Comparison of ENCODE assay signal across 22 mouse cellular contexts in the genomic region with DNA sequence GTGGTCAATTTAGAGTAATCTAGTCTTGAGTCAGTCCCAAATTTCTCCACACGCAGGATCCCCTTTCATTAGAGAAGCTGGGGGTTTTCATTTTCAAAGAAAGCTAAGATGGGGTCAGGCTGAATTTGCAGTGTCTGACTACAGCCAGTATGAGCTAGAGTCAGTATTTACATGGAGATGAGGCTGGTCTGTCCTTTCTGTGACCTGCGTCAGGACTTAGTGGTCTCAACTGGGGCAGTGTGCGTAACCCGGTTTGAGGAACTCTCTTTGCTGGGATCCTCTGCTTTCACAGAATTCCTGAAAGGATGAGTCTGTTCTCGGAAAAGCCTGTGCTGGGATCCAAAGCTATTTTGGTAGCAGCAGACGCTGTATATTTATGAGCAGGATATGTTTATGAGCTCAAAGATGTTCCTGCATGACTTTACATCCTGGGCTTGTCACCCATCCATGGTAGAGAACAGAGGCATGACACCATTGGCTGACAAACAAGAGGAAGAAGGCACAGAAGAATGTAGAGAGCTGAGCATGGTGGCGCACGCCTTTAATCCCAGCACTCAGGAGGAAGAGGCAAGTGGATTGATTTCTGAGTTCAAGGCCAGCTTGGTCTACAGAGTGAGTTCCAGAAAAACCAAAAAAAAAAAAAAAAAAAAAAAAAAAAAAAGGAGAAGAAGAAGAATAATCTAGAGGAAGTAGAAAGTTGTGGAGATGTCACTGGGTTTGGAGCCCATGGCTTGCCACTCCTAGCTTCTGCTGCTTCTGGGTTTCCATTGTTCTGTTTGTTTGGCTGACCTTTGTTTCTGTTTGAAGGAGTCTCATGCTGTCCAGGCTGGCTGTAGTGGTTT. TPM values are rescaled to one million over a fixed set of nuclear protein-coding genes. Genes with fewer than 3 reads are reported as not detected.
DNase-seq lines count a peak whose midpoint lies in the region; ATAC-seq and TF ChIP-seq lines count a peak whose summit lies in the region.
"Had no signal": no experiment of that assay in that cellular context is flagged by ENCODE, and none has a peak within 500 bp of the region (broad histone marks: within the 10 kb centered on the region; RNA-seq: fewer than 3 reads in every experiment).

No protein-coding gene starts in this region.

- no peak for ATAC-seq in kidney, postnatal 0 days (replicated peaks; ENCODE audit: low FRiP score, low read depth)
- peak; percentile 49; the same call in 1 of the 2 replicates for ATAC-seq in stomach, postnatal 0 days (ENCODE audit: low FRiP score, low TSS enrichment)
- no peak for ATAC-seq in cerebellum, adult (ENCODE audit: insufficient number of reproducible peaks, low FRiP score, low TSS enrichment)
- ATAC-seq: CD4-positive, CD25-positive, alpha-beta regulatory T cell, adult 4 months; intestine, postnatal 0 days had no signal

- H3K4me3 ChIP-seq in kidney, postnatal 0 days (replicated peaks; ENCODE audit: low read depth, low read length), result no peak overlapping the region
- H3K4me3 ChIP-seq in stomach, postnatal 0 days (ENCODE audit: low read depth, low read length), result no peak overlapping the region
- H3K4me3 ChIP-seq: embryonic facial prominence, embryonic 12.5 days; hindbrain, embryonic 10.5 days; layer of hippocampus, adult 2 months; midbrain, embryonic 12.5 days; neural tube, embryonic 15.5 days had no signal

- no peak overlapping the region for H3K9ac ChIP-seq in kidney, postnatal 0 days (ENCODE audit: low read depth, low read length)
- H3K9ac ChIP-seq in stomach, postnatal 0 days (ENCODE audit: low read length), result no peak overlapping the region
- H3K9ac ChIP-seq: embryonic facial prominence, embryonic 12.5 days; midbrain, embryonic 12.5 days; neural tube, embryonic 15.5 days had no signal

- peak; percentile 17 to 46 for DNase-seq in frontal cortex, postnatal 36 days (ENCODE audit: low spot score in 2 of 2)
- DNase-seq in frontal cortex, postnatal 14 days (ENCODE audit: low spot score in 2 of 2), result no peak
- DNase-seq in kidney, postnatal 0 days (ENCODE audit: low spot score), result peak; percentile 67
- DNase-seq in kidney, adult 8-10 months, result no peak
- DNase-seq in ZHBTc4 (ENCODE audit: low read depth, low spot score), result peak; percentile 44
- DNase-seq in stomach, postnatal 0 days (ENCODE audit: low spot score), result no peak
- DNase-seq: adrenal gland, postnatal 14 days; cerebellum, adult 11-12 months; cerebellum, postnatal 10 days; gastrocnemius, postnatal 25 days; kidney, postnatal 10 days had no signal

- TF ChIP-seq EP300 in stomach, postnatal 0 days (optimal IDR thresholded peaks at IDR 0.05), result no peak

- peaks cover 10% of the 10 kb centered on the region for H3K4me1 ChIP-seq in kidney, postnatal 0 days (replicated peaks; ENCODE audit: insufficient read depth, low read length)
- H3K4me1 ChIP-seq in stomach, postnatal 0 days (replicated peaks; ENCODE audit: control insufficient read depth, insufficient read depth), result no peaks in the 10 kb centered on the region

- H3K27me3 ChIP-seq in kidney, postnatal 0 days (ENCODE audit: insufficient read depth, low read length), result no peaks in the 10 kb centered on the region
- no peaks in the 10 kb centered on the region for H3K27me3 ChIP-seq in stomach, postnatal 0 days (ENCODE audit: control insufficient read depth, insufficient read depth, low read length)
- H3K27me3 ChIP-seq: embryonic facial prominence, embryonic 12.5 days had no signal

- H3K27ac ChIP-seq in kidney, postnatal 0 days, result no peak overlapping the region
- H3K27ac ChIP-seq in stomach, postnatal 0 days (replicated peaks), result no peak overlapping the region
- H3K27ac ChIP-seq: embryonic facial prominence, embryonic 12.5 days; hindbrain, embryonic 10.5 days; layer of hippocampus, adult 2 months; midbrain, embryonic 12.5 days; neural tube, embryonic 15.5 days had no signal

- no peaks in the 10 kb centered on the region for H3K36me3 ChIP-seq in kidney, postnatal 0 days (ENCODE audit: insufficient read depth, low read length)
- no peaks in the 10 kb centered on the region for H3K36me3 ChIP-seq in stomach, postnatal 0 days (ENCODE audit: control insufficient read depth, insufficient read depth, low read length)
- H3K36me3 ChIP-seq: embryonic facial prominence, embryonic 12.5 days; hindbrain, embryonic 10.5 days; midbrain, embryonic 12.5 days; neural tube, embryonic 15.5 days had no signal

- H3K9me3 ChIP-seq in kidney, postnatal 0 days (replicated peaks; ENCODE audit: low read length), result no peaks in the 10 kb centered on the region
- H3K9me3 ChIP-seq in stomach, postnatal 0 days (ENCODE audit: control insufficient read depth, low read length), result no peaks in the 10 kb centered on the region
- H3K9me3 ChIP-seq: embryonic facial prominence, embryonic 12.5 days; hindbrain, embryonic 10.5 days; midbrain, embryonic 12.5 days; neural tube, embryonic 15.5 days had no signal

- no peak for TF ChIP-seq CTCF in kidney, postnatal 0 days (IDR thresholded peaks at IDR 0.05; ENCODE audit: low read depth)
- no peak for TF ChIP-seq CTCF in stomach, postnatal 0 days (IDR thresholded peaks at IDR 0.05; ENCODE audit: low read depth)

- H3K4me2 ChIP-seq in kidney, postnatal 0 days (ENCODE audit: low read length), result no peak overlapping the region
- H3K4me2 ChIP-seq in stomach, postnatal 0 days (replicated peaks; ENCODE audit: low read depth), result no peak overlapping the region
- H3K4me2 ChIP-seq: embryonic facial prominence, embryonic 12.5 days; midbrain, embryonic 12.5 days; neural tube, embryonic 15.5 days had no signal

- WGBS in kidney, postnatal 0 days, result 57% methylated on average over 8 of the region's 8 CpGs
- WGBS in stomach, postnatal 0 days, result 65% methylated on average over 8 of the region's 8 CpGs

RNA-seq across cellular contexts. Expression of gene Islr2, which starts 5.6 kb away (rescaled TPM):
- 0.04 and 0.13 TPM in 2 replicates for polyA plus RNA-seq in kidney, postnatal 0 days (2015; fragmentation: Nextera tagmentation; extraction: Ambion mirVana)
- 0.45 and 0.69 TPM in 2 replicates for polyA plus RNA-seq in stomach, postnatal 0 days (2015; fragmentation: Nextera tagmentation; extraction: Ambion mirVana)
- polyA plus RNA-seq: CD4-positive, CD25-positive, alpha-beta regulatory T cell, adult 4 months; liver, adult 2 months; liver, embryonic 16.5 days; thymus, postnatal 0 days had no signal

RNA-seq across cellular contexts. Expression of gene Islr, which starts 5.6 kb away (rescaled TPM):
- 54.0 and 60.4 TPM in 2 replicates for polyA plus RNA-seq in kidney, postnatal 0 days (2015; fragmentation: Nextera tagmentation; extraction: Ambion mirVana)
- 46.5 and 58.7 TPM in 2 replicates for polyA plus RNA-seq in stomach, postnatal 0 days (2015; fragmentation: Nextera tagmentation; extraction: Ambion mirVana)

RNA-seq across cellular contexts. Expression of gene Pml, which starts 39.9 kb away (rescaled TPM):
- 14.3 and 15.2 TPM in 2 replicates for polyA plus RNA-seq in kidney, postnatal 0 days (2015; fragmentation: Nextera tagmentation; extraction: Ambion mirVana)
- polyA plus RNA-seq in stomach, postnatal 0 days (2015; fragmentation: Nextera tagmentation; extraction: Ambion mirVana), result 5.2 and 6.7 TPM in 2 replicates

RNA-seq across cellular contexts. Expression of gene Stoml1, which starts 43.3 kb away (rescaled TPM):
- polyA plus RNA-seq in kidney, postnatal 0 days (2015; fragmentation: Nextera tagmentation; extraction: Ambion mirVana), result 36.6 and 37.6 TPM in 2 replicates
- 19.9 and 20.4 TPM in 2 replicates for polyA plus RNA-seq in stomach, postnatal 0 days (2015; fragmentation: Nextera tagmentation; extraction: Ambion mirVana)

Comparison
In these comparisons a context has a peak if more than half of its experiments do, and no peak if none do; other contexts are left out.
1. DNase-seq: peak in frontal cortex, postnatal 36 days (2 of 2), kidney, postnatal 0 days (single experiment) and ZHBTc4 (single experiment); none in frontal cortex, postnatal 14 days (0 of 2), kidney, adult 8-10 months (0 of 2) and stomach, postnatal 0 days (single experiment).